Mouse (Mus musculus): ENCODE measurements around the gene Olfr578. TPM values are rescaled to one million over a fixed set of nuclear protein-coding genes. Genes with fewer than 3 reads are reported as not detected.

Gene Olfr578
- polyA plus RNA-seq (2012; rRNA removed) = not detected in 2 replicates

GRCm38 (mm10) chr7:102989224-102989623, at the start of gene Olfr578:
TSS of gene Olfr578 (minus strand) at chr7:102989324.
- DNase-seq (ENCODE audit: low read depth) = no peak

- no peak for DNase-seq (ENCODE audit: low read depth)
Measured at GRCm38 (mm10) chr7:103037724-103038123, 48.6 kb upstream of the Olfr578 start, which contains the start of gene Olfr582. TSS of gene Olfr582 (plus strand) at chr7:103038024.

GRCm38 (mm10) chr7:102975843-102976242, 13.3 kb downstream of the Olfr578 start, which contains the start of gene Olfr577:
TSS of gene Olfr577 (minus strand) at chr7:102975943.
- no peak for DNase-seq (ENCODE audit: low read depth)

- no peak for DNase-seq (ENCODE audit: low read depth)
Measured at GRCm38 (mm10) chr7:102974399-102974798, 14.7 kb downstream of the Olfr578 start.

- no peak for DNase-seq (ENCODE audit: low read depth)
Measured at GRCm38 (mm10) chr7:102962360-102962759, 26.8 kb downstream of the Olfr578 start, which contains the start of gene Olfr576. TSS of gene Olfr576 (plus strand) at chr7:102962660.

GRCm38 (mm10) chr7:102958593-102958992, 30.5 kb downstream of the Olfr578 start, which contains the start of gene Olfr575:
TSS of gene Olfr575 (minus strand) at chr7:102958775.
- no peak for DNase-seq (ENCODE audit: low read depth)

GRCm38 (mm10) chr7:102958137-102958536, 31.0 kb downstream of the Olfr578 start:
- DNase-seq (ENCODE audit: low read depth) = no peak

GRCm38 (mm10) chr7:102950732-102951131, 38.4 kb downstream of the Olfr578 start:
- no peak for DNase-seq (ENCODE audit: low read depth)

GRCm38 (mm10) chr7:102948167-102948566, 41.0 kb downstream of the Olfr578 start, which contains the start of gene Olfr574:
TSS of gene Olfr574 (plus strand) at chr7:102948467.
- no peak for DNase-seq (ENCODE audit: low read depth)

- no peak for DNase-seq (ENCODE audit: low read depth)
Measured at GRCm38 (mm10) chr7:102943417-102943816, 45.7 kb downstream of the Olfr578 start.

GRCm38 (mm10) chr7:102942475-102942874, 46.6 kb downstream of the Olfr578 start, which contains the start of gene Olfr573-ps1:
TSS of gene Olfr573-ps1 (minus strand) at chr7:102942575.
- DNase-seq (ENCODE audit: low read depth) = no peak

Other genes starting within 250 kb of the Olfr578 start
- gene Olfr560, start 230.0 kb downstream of the Olfr578 start, polyA plus RNA-seq (2012; rRNA removed) = 0.14 TPM in 1 of 2 replicates, not detected in the other
- 3.7 and 4.9 TPM in 2 replicates for gene Olfr78, start 229.9 kb downstream of the Olfr578 start, polyA plus RNA-seq (2012; rRNA removed)
- gene Olfr561, start 218.1 kb downstream of the Olfr578 start, polyA plus RNA-seq (2012; rRNA removed) = 0.09 TPM in 1 of 2 replicates, not detected in the other
- not detected in 2 replicates for gene Olfr564, start 185.8 kb downstream of the Olfr578 start, polyA plus RNA-seq (2012; rRNA removed)
- gene Olfr566, start 130.6 kb downstream of the Olfr578 start, polyA plus RNA-seq (2012; rRNA removed) = not detected in 2 replicates
- gene Olfr568, start 112.2 kb downstream of the Olfr578 start, polyA plus RNA-seq (2012; rRNA removed) = not detected in 2 replicates
- gene Olfr569, start 98.4 kb downstream of the Olfr578 start, polyA plus RNA-seq (2012; rRNA removed) = not detected in 2 replicates
- gene Olfr570, start 94.7 kb downstream of the Olfr578 start, polyA plus RNA-seq (2012; rRNA removed) = not detected in 2 replicates
- not detected in 2 replicates for gene Olfr571, start 71.8 kb downstream of the Olfr578 start, polyA plus RNA-seq (2012; rRNA removed)
- not detected in 2 replicates for gene Olfr572, start 64.9 kb downstream of the Olfr578 start, polyA plus RNA-seq (2012; rRNA removed)
- gene Olfr573-ps1, start 46.7 kb downstream of the Olfr578 start, polyA plus RNA-seq (2012; rRNA removed) = not detected in 2 replicates
- gene Olfr574, start 40.9 kb downstream of the Olfr578 start, polyA plus RNA-seq (2012; rRNA removed) = not detected in 2 replicates
- gene Olfr575, start 30.5 kb downstream of the Olfr578 start, polyA plus RNA-seq (2012; rRNA removed) = not detected in 2 replicates
- not detected in 2 replicates for gene Olfr576, start 26.7 kb downstream of the Olfr578 start, polyA plus RNA-seq (2012; rRNA removed)
- gene Olfr577, start 13.4 kb downstream of the Olfr578 start, polyA plus RNA-seq (2012; rRNA removed) = not detected in 2 replicates
- gene Olfr582, start 48.7 kb upstream of the Olfr578 start, polyA plus RNA-seq (2012; rRNA removed) = not detected in 2 replicates
- gene Olfr583, start 62.0 kb upstream of the Olfr578 start, polyA plus RNA-seq (2012; rRNA removed) = not detected in 2 replicates
- gene Olfr584, start 92.6 kb upstream of the Olfr578 start, polyA plus RNA-seq (2012; rRNA removed) = not detected in 2 replicates
- not detected in 2 replicates for gene Olfr585, start 108.4 kb upstream of the Olfr578 start, polyA plus RNA-seq (2012; rRNA removed)
- gene Olfr586, start 136.3 kb upstream of the Olfr578 start, polyA plus RNA-seq (2012; rRNA removed) = not detected in 2 replicates
- gene Olfr588-ps1, start 151.6 kb upstream of the Olfr578 start, polyA plus RNA-seq (2012; rRNA removed) = not detected in 2 replicates
- gene Olfr589, start 167.0 kb upstream of the Olfr578 start, polyA plus RNA-seq (2012; rRNA removed) = not detected in 2 replicates
- not detected in 2 replicates for gene Olfr591, start 189.0 kb upstream of the Olfr578 start, polyA plus RNA-seq (2012; rRNA removed)
- not detected in 2 replicates for gene Olfr592, start 195.5 kb upstream of the Olfr578 start, polyA plus RNA-seq (2012; rRNA removed)
- gene Olfr593, start 222.5 kb upstream of the Olfr578 start, polyA plus RNA-seq (2012; rRNA removed) = not detected in 2 replicates
- gene Olfr594, start 227.7 kb upstream of the Olfr578 start, polyA plus RNA-seq (2012; rRNA removed) = not detected in 2 replicates

All from gonadal fat pad, adult 2 months (tissue).